Mouse (Mus musculus) liver, embryonic 18 days (tissue): ENCODE data around the gene Olfr482. TPM values are rescaled to one million over a fixed set of nuclear protein-coding genes. Genes with fewer than 3 reads are reported as not detected.

Experiments used
- polyA plus RNA-seq: library from polyadenylated mRNA; depleted of rRNA; stranded (reverse); fragments of >200 nt; gene quantifications from 2 replicates; pipeline ENCODE4 v1.2.3, GENCODE M21; 2012; rRNA removed

Gene Olfr482
- 0.01 TPM in 1 of 2 replicates, not detected in the other for polyA plus RNA-seq

DNA sequence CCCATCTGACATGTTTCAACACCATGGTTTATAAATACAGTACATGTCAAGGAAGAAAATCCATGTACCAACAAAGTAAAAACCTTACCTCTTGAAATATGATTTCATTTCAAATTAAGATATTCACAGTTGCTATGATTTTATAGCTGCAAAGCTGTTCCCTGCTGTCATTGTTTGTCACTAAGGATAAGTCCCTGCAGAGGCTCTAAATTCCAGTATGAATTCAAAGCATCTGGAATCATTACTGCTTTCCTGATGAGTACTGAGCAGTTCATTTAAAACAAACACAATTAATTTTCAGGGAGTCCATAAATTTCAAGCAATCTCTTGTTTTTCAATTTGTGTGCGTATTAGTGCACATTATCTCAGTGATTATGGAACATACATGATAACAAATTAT, at the start of gene Olfr482:
Gene Olfr482 (minus strand): TSS at position 101 of the 400 bp plus-strand sequence.

DNA sequence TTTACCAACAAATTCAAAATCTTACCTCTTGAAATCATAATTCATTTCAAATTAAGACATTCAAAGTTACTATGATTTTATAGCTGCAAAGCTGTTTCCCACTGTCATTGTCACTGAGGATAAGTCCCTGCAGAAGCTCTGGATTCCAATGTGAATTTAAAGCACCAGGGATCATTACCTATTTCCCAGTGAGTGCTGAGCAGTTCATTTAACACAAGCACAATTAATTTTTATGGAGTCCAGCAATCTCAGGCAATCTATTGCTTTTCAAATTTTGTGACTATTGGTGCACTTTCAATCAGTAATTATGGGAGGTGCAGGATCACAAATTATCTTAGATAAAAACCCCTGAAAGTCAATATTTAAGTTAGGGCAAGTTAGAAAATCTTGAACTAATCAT, 30.0 kb upstream of the Olfr482 start, which contains the start of gene Olfr484:
Gene Olfr484 (minus strand): TSS at position 101 of the 400 bp plus-strand sequence.

DNA sequence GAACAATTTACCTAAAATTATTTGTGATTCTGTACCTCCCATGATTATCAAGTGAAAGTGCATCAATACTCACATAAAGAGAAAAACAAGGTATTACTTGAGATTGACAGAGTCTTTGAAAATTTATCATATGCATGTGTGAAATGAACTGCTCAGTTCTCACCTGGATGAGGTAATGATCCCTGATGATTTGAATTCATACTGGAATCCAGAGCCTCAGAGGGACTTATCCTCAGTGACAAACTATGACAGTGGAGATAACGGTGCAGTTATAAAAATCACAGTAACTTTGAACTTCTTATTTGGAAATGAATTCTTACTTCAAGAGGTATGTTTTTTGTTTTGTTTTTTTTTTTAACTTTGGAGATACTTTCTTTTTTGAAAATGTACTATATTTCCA, 3.2 kb upstream of the Olfr482 start, which contains the start of gene Olfr483:
Gene Olfr483 (plus strand): TSS at position 301 of the 400 bp plus-strand sequence.

DNA sequence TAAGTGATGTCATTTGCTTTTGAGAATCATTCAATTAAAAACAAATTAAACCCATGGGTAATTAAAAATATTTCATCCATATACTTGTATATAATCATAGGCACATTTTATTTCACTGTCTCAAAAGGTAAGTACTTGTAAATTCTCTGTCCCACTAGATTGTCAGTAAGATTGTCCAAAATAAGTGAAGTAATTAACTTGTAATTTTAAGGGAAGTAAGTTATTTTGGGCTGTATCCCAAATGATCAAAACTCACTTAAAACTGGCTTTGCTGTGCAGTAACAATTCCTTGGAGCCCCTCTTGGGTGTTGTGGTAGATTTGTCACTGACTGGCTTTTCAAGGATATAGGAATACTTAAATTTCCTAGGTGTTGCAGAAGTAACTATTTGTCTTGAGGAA, 17.8 kb downstream of the Olfr482 start, which contains the start of gene Olfr481:
Gene Olfr481 (plus strand): TSS at position 301 of the 400 bp plus-strand sequence.

DNA sequence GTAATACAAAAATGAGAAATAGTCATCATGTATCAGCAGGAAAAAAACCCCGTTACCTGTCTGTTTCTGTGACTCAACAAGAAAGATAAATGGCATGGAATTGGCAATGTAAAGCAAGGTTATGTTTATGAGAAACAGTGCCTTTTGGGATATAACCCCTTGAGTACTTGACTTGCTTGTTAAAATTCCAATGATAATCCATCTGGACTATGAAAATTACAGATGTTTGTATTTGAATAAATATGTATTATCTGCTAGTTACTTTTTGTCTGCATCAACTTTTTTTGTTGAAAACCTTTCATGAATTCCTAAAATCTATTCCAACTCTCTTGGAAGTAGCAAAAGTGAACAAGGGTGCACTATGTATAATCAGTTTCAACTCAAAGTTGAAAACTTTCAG, 30.1 kb downstream of the Olfr482 start, which contains the start of gene Olfr480:
Gene Olfr480 (minus strand): TSS at position 101 of the 400 bp plus-strand sequence.

DNA sequence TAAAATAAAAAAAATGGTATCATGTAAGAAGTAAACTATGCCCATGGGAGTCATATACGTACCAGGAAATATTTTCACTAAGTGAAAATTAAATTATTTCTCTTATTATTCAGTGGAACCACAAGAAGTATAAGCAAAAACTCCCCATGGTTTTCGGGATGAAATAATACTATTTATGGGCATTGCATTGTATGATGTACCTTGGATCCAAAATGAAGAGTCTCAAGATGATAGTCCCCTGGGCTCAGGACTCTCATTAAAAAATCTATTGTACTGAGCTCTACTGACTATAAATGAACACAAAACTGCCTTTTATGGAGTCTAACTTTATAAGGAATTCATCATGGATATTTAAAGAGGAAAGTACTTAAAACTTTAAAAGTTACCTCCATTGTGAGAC, 47.0 kb downstream of the Olfr482 start, which contains the start of gene Olfr479:
Gene Olfr479 (plus strand): TSS at position 301 of the 400 bp plus-strand sequence.

Other genes starting within 250 kb of the Olfr482 start
- not detected in 2 replicates for gene Olfr472, start 199.7 kb downstream of the Olfr482 start, polyA plus RNA-seq
- not detected in 2 replicates for gene Olfr473, start 167.1 kb downstream of the Olfr482 start, polyA plus RNA-seq
- not detected in 2 replicates for gene Olfr474, start 142.9 kb downstream of the Olfr482 start, polyA plus RNA-seq
- not detected in 2 replicates for gene Olfr476, start 132.8 kb downstream of the Olfr482 start, polyA plus RNA-seq
- gene Olfr477, start 110.9 kb downstream of the Olfr482 start, polyA plus RNA-seq = not detected in 2 replicates
- not detected in 2 replicates for gene Olfr478, start 63.6 kb downstream of the Olfr482 start, polyA plus RNA-seq
- not detected in 2 replicates for gene Olfr479, start 46.9 kb downstream of the Olfr482 start, polyA plus RNA-seq
- gene Olfr480, start 30.2 kb downstream of the Olfr482 start, polyA plus RNA-seq = not detected in 2 replicates
- gene Olfr481, start 17.7 kb downstream of the Olfr482 start, polyA plus RNA-seq = not detected in 2 replicates
- not detected in 2 replicates for gene Olfr483, start 3.3 kb upstream of the Olfr482 start, polyA plus RNA-seq
- not detected in 2 replicates for gene Olfr484, start 29.9 kb upstream of the Olfr482 start, polyA plus RNA-seq
- not detected in 2 replicates for gene Olfr485, start 62.3 kb upstream of the Olfr482 start, polyA plus RNA-seq
- not detected in 2 replicates for gene Olfr486, start 75.2 kb upstream of the Olfr482 start, polyA plus RNA-seq
- gene Olfr487, start 117.0 kb upstream of the Olfr482 start, polyA plus RNA-seq = not detected in 2 replicates
- gene Olfr488, start 160.8 kb upstream of the Olfr482 start, polyA plus RNA-seq = not detected in 2 replicates
- not detected in 2 replicates for gene Olfr490, start 191.3 kb upstream of the Olfr482 start, polyA plus RNA-seq
- not detected in 2 replicates for gene Olfr491, start 215.9 kb upstream of the Olfr482 start, polyA plus RNA-seq
- gene Olfr492, start 226.1 kb upstream of the Olfr482 start, polyA plus RNA-seq = not detected in 2 replicates
- not detected in 2 replicates for gene Olfr493, start 249.4 kb upstream of the Olfr482 start, polyA plus RNA-seq